Mouse (Mus musculus) liver, embryonic 14.5 days (tissue): ENCODE results near the gene Pde6g.

ENCODE experiments used
- CTCF ChIP-seq: IDR thresholded peaks from 2 replicates; pipeline ENCODE4 v1.5.1; 2016; ENCODE audit warnings: antibody characterized with exemption, low read depth, control low read depth
- EP300 ChIP-seq: IDR thresholded peaks from 2 replicates; pipeline ENCODE4 v1.6.1; 2016; ENCODE audit warnings: antibody characterized with exemption, low read depth

DNA sequence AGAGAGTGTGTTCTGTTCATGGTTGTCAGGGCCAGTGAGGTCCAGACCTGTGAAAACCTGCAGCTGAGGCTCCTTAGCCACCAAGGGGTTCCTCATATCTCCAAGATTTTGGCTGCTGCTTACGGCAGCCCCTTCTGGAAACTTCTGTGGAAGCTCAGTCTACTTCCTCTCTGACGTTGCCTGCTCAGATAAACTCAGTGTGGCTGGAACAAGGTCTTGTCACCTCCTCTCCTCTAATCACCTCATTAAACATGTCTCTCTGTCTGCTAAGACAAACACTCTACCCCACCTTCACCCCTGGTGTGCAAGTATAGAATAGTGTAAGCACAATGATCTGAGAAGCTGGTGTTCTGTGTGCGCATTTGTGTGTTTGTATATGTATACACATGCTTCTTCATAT is 7.8 kb downstream of the Pde6g start:
- TF ChIP-seq CTCF, result no peak
- no peak for TF ChIP-seq EP300
